Mouse (Mus musculus): ENCODE data around the gene Arid3b.
A peak's percentile ranks its signal among the peaks of the same experiment; 100 is the strongest.
"Not testable (repeated sequence)": the region's sequence is repeated elsewhere in the genome, so short reads cannot be mapped to it uniquely, and the experiment has no call there.

Gene Arid3b

DNA sequence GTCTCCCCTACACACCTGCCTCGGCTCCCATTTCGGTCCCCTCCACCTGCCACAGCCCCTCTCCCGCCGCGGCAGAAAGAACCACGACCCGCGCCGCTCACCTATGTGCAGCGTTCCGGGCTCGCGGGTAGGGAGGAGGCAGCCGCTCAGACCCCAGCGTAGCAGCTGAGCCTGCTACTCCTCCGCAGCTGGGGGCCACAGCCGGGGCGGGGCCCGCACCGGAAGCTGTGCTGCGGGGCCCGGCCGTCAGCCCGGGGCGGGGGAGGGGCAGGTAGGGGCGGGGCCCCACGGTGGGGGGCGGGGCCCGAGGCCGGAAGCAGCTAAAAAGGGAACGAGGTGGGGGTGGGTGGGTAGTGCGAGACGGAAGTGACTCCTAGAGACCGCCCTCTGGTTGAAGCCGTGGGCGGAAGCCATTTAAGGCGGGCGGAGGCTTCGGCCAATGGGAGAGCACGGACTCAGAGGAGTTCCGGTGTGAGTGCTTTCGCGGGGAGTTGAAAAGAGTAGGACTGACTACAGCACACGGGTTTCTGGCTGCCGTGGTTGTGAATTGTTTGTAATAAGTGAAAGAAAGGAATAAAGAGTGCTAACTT lies at the start of gene Arid3b:
Gene Arid3b (minus strand): TSS at position 213 of the 590 bp plus-strand sequence.
- peak; percentile 90 for DNase-seq (ENCODE audit: low spot score)

DNA sequence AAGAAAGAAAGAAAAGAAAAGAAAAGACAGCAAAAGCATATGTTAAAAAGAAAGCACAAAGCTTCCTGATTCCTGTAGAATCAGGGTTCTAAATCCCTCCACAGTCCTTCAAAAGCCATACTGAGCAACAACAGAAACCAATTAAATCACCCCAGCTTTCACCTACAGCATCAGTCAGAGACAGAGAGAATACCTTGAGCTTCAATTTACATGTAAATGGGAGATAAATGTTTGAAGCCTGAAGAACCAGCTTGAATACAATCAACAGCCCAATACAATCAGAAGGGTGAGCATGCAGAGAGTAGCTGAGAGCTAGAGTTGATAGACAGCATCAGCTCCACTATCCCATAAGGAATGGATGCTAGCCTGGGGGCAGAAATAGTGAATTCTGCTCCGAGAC lies 46.8 kb upstream of the Arid3b start:
- no peak for DNase-seq (ENCODE audit: low spot score)

DNA sequence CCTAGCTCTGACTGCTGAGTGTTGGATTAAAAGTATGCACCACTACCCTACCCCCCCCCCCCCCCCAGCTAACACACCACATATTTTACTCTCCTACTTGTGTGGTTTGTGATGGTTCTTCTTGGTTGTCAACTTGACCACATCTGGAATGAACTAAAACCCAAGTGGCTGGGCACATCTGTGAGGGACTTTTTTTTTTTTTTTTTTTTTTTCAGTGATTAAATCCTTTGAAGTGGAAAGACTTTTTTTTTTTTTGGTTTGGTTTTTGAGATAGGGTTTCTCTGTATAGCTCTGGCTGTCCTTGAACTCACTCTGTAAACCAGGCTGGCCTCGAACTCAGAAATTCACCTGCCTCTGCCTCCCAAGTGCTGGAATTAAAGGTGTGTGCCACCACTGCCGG lies 45.2 kb upstream of the Arid3b start:
- not testable (repeated sequence) for DNase-seq (ENCODE audit: low spot score)

DNA sequence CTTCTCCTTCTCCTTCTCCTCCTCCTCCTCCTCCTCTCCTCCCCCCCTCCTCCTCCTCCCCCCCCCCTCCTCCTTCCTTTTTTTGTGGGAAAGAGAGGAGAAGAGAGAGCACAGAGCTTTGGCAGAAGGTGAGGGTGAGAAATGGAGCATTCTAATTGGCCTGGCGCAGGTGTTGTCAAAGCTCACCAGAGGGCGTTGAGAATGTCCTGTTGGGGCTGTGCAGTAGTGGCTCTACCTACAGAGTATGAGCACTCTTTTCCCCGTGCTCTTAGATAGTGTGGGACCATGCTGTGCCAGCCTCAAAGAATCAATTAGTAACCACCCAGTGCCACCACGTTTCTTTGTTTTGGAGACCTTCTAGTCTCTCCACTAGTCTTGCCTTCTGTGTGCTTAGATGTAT lies 43.7 kb upstream of the Arid3b start:
- no peak for DNase-seq (ENCODE audit: low spot score)

DNA sequence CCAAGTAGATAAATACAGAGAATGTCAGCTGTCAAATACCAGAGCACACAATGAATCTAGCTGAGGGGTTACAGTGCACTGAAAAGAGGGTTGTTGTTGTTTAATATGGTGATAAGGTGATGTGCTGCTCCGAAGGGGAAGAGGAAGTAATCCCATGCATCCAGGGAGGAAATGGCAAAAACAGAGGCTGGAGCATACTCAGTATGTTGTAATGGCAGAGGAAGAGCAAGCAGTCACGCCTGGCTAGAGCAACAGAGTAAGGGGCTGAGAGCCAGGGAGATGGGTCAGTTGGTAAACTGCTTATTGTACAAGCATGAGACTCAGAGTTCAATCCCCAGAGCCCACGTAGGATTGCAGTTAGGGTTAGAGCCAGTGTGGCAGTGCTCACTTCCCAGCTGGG lies 42.6 kb upstream of the Arid3b start:
- no peak for DNase-seq (ENCODE audit: low spot score)

DNA sequence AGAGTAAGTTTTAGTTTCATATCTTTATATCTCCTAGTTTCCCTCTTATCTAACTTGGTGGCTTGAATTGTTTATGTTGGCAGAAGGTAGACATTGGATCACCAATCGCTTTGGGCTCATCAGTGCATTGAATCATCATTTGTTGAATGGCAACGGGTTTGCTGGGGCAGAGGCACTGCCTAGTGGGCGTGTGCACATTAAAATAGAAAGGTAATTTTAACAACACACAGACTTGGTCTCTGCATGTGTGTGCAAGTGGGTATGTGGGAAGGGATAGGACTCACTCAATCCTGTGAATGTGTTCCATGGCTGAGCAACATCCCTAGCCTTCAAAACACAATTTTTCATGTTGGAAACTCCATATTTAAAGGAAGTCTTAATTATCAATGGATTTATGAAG lies 38.4 kb upstream of the Arid3b start:
- DNase-seq (ENCODE audit: low spot score): no peak

DNA sequence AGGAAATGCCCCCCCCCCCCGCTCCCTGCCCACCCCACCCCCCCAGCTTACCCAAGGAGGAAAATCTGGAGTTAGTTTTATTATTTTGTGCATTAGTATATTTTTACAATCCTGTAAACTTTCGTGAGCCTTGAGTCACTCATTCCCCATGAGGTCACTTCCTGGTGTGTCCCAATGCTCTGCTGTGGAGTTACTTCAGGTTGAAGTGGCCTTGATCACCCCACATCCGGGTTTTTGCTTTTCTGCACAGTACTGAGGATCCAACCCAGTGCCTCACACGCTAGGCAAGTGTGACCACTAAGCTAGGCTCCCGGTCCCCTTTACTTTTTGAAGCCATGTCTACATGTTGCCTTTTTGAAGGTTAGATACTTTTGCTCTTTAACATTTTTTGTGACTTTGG lies 37.5 kb upstream of the Arid3b start:
- DNase-seq (ENCODE audit: low spot score): no peak

DNA sequence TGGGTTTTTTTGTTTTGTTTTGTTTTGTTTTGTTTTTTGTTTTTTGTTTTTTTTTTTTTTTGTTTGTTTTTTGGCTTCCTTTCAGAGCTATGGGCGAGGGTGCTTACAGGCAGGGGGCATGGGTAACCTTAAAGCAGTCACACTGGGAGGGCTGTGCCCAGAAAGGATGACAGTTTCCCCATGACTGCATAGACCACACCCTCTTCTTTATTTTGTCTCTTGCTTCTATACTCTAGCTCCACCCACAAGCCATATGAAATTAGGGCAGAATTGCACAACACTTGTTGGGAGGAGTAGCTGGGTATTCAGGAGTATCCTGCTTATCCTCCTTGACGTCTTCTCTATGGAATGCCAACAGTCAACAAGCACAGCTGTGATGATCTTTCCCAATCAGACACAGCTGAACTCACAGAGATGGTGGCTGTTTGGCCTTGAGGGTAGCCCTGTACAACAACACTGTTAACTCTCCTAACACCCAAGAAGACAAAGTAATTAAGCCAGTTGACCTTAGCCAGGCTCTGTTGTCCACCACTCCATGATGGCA lies 33.8 kb upstream of the Arid3b start:
- DNase-seq (ENCODE audit: low spot score): no peak

DNA sequence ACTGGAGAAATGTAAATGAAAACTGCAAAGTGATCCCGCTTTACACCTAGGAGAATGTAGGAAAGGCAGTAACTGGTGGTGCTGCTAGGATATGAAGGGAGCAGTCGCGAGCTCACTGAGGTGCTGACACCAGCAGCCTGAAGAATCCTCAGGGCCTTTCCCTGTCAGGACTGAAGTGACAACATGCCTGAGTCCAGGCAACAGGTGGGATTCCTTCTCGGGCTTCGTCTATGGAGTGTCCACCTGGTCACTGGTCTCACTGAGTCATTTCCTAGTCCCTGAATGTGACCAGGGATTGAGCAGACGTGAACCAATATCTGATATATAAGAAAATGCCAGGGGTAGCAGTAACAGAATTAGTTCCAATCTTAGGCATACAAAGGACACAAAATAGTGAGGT lies 32.2 kb upstream of the Arid3b start:
- no peak for DNase-seq (ENCODE audit: low spot score)

DNA sequence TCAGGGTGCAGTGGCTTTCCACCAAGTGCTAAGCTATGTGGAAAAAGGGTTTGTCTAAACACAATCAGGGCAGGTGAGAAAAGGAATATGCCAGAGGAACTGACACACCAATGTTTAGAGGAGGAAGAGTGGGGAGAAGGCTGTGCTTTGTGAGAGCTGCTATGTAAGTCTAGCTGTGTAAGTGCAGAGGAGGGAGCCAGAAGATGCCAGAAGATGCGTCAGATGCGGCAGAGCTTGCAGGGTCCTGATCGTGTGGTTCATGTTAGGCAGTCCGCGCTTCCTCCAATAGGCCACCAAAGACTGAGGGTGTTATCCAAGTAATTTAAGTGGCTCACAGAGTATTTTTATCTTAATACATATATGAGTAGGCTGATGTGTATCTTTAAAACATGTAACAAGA lies 31.3 kb upstream of the Arid3b start:
- no peak for DNase-seq (ENCODE audit: low spot score)

DNA sequence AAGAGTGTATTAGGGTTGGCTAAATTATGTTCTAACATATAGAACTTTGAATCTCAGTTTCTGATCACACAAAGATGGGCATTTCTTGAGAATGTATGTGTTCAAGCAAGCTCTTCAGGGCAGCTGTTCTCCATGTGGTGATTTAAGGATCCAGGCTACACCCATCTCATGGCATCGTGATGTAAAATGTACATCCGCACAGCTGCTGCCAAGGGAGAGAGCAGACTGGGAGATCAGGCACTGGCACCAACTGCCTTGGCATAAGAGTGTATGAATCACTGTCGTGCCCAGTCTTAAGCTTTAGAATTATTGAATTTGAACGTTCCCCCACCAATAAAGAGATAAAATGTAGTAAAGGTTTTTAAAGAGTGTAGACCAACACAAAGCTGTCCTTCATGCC lies 30.6 kb upstream of the Arid3b start:
- DNase-seq (ENCODE audit: low spot score): peak; percentile 31

DNA sequence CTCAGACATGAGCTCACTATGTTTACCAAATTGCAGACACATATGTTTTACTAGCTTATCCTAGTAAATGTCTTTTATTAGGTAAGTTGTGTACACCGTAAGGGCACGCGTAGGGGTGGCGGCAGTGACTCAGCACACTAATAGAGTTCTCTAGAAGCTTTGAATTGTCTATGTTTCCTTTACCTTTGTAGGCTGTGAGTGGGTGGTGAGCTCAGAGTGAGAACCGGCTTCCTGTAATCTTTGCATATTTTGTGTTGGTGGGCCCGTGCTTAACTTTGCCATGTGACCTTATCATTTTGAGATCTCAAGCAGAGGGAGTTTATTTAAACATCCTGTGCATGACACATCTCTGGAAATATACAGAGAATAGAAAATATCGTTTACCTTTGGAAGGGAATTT lies 29.9 kb upstream of the Arid3b start:
- DNase-seq (ENCODE audit: low spot score): peak; percentile 43

DNA sequence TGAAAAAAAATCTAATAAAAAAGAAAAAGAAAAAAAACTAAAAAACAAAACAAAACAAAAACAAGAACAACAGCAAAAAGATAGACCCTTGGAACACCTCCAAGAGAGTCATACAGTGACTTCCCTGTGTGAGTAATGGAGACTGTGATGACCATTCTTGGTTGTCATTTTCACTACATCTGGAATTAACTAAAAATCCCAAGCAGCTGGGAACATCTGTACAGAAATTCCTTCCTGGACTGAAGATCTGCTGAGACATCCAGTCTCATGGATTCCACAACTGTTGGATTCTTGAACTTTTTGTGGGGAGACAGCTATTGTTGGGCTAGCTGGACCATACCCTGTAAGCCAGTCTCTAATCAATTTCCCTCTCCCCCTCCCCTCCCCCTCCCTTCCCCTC lies 27.7 kb upstream of the Arid3b start:
- DNase-seq (ENCODE audit: low spot score): no peak

DNA sequence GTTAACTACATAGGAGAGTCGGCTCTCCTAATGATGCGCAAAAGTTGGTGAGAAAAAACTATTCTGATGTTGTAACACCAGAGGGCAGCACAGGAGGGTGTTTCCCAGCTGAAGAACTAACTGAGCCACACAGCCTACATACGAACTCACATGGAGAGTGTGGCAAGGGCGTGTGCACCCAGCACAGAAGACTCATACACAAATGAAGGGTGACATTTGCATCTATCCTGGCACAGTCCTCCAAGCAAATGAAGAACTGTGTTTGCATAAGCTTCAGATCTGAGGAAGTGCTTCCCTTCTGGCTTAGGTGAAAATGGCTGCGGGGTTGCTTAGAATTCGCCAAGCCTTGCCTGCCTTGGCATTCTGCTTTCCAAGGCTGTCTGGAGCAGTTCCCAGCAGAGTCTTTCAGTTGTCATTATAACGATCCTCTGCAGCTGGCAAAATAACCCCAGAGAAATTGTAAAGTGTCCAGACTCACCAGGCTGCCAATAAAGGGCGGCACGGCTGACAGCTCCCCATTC lies 25.4 kb upstream of the Arid3b start:
- DNase-seq (ENCODE audit: low spot score): peak; percentile 70

DNA sequence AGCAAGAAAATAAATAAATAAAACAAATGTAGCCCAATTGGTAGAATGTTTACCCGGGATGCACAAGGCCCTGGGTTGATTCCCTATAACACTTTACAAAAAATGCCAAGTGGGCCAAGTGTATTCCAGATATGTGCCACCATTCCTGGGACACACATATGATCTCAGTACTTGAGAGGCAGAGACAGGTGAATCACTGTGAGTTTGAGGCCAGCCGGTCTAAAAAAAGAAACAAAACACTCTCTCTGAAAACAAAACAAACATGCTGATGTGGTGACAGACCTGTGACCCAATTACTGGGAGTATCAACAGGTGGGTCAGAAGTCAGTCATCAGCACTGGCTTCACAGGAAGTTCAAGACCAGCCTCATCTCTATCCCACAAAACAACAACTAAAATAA lies 19.9 kb upstream of the Arid3b start:
- DNase-seq (ENCODE audit: low spot score): no peak

DNA sequence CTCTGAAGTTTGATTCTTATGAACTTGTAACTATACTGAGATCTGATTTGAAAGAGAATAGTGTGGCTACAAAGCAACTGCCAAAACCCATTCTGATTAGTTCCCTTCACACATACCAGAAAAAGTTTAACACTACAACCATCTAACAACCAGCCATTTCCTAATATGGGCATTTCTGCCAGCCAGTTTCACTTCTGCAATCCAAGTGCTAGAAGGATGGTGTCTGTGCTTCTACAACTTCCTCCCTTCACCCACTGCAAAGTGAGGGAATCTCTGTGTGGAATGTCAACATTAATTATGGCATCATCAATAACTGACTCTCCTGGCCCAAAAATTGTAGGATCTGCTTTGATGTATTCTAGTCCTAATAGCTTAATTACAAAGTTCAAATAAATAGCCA lies 17.7 kb upstream of the Arid3b start:
- DNase-seq (ENCODE audit: low spot score): no peak

DNA sequence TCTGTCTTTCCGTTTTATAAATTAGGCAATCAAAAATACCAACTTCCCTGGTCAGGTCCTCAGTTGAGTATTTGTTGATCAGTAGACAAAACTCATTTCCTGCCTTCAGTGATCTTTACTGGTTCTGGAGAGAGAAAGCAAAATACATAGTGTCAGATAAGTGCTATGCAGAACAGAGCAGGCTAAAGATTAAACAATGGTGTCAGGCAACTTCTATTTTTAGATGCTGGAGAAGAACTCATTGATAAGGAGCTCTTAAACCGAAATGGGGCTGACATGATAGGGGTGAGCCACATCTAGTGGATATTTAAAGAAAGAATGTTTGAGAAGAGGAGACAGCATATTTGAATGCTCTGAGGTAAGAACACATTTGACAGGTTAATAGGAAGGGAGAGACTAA lies 2.4 kb upstream of the Arid3b start:
- no peak for DNase-seq (ENCODE audit: low spot score)

DNA sequence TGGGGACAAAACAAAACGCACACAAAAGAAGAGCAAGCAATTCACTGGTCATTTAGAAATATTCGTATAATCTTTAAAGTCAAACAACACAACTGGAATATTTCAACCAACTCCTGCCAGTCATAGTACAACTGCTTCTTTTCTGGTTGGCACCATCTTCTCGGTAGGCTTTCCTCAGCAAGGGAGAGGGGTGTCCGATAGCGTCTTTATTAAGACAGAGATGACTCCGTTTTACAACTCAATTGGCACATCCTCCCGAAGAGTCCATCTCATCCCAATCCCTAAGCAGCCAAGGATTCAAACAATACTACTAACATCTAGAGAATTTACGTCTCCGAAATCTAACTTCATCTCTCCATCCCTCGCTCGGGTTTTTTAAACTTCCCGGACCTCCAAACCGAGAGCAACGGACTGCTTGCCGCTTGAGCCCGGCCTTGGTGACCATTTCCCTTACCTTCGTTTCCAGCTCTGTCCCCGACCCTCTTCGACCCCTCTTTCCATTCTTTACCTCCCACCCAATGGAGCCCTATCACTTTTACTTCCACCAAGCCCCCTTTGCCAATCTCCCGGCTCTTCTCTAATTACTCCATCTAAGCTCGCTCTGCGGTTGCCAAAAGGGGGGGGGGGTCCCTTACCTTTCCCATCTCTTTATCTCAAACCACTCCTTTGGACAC lies 615 bp downstream of the Arid3b start:
- no peak for DNase-seq (ENCODE audit: low spot score)

DNA sequence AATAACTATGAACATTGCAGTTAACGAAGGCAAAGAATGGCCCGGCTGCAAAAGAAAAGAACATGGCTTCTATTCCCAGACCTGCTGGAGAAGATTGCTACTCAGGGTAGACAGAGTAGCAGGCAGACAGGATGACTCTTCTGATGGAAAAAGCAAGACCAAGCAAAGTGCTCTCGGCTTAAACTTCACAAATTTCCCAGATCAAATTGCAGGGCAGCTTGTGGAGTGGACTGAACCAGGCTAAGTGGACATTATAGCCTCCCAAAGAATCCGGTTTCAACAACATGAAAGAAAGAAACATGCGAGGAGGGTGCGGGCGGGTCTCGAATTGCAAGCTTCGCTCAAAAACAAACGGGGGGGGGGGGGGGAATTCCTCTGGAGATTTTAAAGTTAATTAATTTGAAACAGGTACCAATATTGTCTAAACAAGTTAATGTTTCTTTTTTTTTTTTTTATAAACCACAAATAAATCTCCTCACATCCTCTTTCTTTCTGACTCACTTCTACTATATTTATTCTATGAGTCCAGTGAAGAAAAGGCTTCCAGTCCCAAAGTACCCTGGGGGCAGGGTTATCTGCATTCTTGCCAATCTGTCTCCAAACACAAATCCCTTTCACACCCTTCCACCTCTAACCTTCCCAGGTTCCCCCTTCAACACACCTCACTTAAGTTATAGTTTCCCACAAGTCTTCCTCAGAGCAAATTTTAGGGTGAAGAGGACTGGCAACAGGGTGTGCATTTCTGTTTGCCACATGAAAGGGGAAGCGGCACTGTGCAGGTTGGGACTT lies 1.8 kb downstream of the Arid3b start:
- no peak for DNase-seq (ENCODE audit: low spot score)

DNA sequence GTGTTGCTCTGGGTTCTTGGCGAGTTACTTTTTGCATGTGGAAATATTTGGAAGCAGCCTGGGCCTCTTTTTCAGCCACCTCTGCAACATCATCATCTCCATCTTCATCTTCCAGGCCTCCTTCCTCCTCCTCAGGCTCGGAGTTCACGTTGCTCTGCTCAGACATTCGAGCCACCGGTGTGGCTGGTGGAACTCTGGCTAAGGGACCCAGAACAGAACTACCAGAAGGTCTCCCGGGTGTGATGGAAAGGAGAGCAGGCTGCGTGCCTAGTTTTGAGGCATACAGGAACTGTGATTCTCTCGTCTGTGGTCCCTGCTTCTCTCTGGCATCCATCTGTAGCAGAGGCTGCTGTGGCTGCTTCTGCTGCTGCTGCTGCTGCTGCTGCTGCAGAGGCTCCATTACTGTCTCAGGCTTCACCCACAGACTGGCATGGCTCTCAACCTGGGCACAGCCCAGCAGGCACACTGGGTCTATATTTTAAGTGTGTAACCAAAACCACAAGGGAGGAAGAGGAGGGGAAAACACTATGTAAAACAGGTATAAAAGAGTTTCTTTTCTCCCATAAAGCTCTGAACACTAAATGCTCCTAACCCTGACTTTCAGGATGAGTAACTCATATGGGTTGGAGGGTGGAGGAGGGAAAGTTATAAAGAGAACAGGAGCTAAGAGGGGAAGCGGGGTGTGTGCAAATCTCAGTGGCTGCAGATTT lies 2.7 kb downstream of the Arid3b start:
- DNase-seq (ENCODE audit: low spot score): no peak

DNA sequence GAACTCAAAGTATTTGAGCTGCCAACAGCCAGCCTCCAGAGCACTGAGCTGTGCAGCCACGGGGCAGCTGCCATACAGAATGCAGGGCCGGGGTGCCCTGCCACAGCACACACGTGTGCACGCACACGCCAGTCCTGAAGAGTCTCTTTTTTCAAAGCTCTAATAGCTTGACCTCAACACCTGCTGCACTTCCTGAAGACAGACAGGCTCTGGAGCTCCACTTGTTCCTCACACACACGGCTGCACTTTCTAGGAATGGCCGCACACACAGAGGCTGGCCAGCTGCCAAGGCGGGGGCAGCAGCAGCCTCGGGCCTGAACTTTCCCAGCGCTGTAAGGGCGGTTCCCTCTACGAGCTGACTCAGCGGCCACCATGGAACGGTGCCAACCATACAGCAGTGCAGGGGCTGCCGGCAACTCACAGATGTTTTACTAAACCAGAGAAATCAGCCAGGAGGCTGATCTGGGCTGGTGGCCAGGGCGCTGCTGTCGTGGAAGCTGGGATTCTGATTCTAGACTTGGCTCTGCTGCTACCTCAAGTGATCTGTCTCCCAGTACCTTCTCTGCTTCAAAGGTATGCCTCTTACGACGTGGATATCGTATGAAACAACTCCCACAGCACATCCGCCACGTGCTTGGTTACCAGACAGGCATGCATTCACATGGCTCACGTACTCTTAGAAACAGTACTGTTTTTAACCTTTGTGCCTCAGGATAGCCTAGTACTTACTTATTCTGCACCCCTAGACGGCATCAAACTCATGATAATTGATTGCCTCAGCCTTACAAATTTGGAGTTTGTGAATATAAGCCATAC lies 5.1 kb downstream of the Arid3b start:
- DNase-seq (ENCODE audit: low spot score): peak; percentile 85

All from left cerebral cortex, adult 11 months (tissue).